Mouse (Mus musculus): ENCODE measurements around the gene Nmrk1. TPM values are rescaled to one million over a fixed set of nuclear protein-coding genes. Genes with fewer than 3 reads are reported as not detected.
A peak's percentile ranks its signal among the peaks of the same experiment; 100 is the strongest.

Nmrk1 gene
- polyA plus RNA-seq, 1 experiment from 2014 or later = 10.0 TPM

DNA sequence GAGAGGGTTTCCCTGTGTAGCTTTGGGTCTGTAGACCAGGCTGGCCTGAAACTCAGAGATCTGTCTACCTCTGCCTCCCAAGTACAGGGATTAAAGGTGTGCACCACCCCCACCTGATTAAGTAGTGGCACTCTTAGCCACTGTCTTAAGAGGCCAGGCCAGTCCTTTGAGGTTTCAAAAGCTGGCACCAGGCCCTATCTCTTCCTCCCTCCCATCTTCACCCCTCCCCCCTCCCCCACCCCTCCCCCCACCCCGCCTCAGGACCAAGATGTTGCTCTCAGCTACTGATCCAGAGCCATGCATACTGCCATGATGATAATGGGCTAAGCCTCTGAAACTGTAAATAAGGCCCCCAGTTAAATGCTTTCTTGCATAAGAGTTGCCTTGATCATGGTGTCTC, 27.6 kb downstream of the Nmrk1 start:
- no peak for ATAC-seq (ENCODE audit: low FRiP score, low read depth)
- no peaks in the 10 kb centered on the region for H3K9me3 ChIP-seq
- no peaks in the 10 kb centered on the region for H3K4me1 ChIP-seq (replicated peaks)
- no peak overlapping the region for H3K4me2 ChIP-seq
- no peak overlapping the region for H3K9ac ChIP-seq
- no peaks in the 10 kb centered on the region for H3K27me3 ChIP-seq
- WGBS = 50% methylated on average over 1 of the region's 1 CpGs
- no peak overlapping the region for H3K27ac ChIP-seq (replicated peaks)
- H3K36me3 ChIP-seq = no peaks in the 10 kb centered on the region
- H3K4me3 ChIP-seq = no peak overlapping the region

DNA sequence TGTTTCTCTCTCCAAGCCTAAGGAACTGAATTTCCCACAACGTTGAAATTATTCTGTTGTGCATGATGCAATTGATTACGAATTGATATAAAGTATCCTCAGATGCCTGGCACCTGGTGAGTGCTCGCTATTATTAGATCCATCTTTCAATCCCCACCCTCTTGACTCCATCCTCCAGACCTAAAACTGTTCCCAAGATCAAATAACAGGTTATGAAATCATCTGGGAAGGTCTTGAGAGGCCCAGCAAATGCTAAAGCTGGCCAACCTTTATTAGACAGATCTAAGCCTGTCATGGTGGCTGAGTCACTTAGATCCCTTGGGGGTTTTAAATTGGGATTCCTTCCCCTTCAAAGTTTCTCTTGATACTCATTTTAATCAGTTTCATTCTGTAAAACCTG, 28.7 kb downstream of the Nmrk1 start:
- H3K9ac ChIP-seq = no peak overlapping the region
- no peaks in the 10 kb centered on the region for H3K9me3 ChIP-seq
- no peaks in the 10 kb centered on the region for H3K4me1 ChIP-seq (replicated peaks)
- no peaks in the 10 kb centered on the region for H3K27me3 ChIP-seq
- no peak overlapping the region for H3K4me2 ChIP-seq
- WGBS = 85% methylated on average over 3 of the region's 3 CpGs
- H3K4me3 ChIP-seq = no peak overlapping the region
- no peak overlapping the region for H3K27ac ChIP-seq (replicated peaks)
- ATAC-seq (ENCODE audit: low FRiP score, low read depth) = no peak
- no peaks in the 10 kb centered on the region for H3K36me3 ChIP-seq

DNA sequence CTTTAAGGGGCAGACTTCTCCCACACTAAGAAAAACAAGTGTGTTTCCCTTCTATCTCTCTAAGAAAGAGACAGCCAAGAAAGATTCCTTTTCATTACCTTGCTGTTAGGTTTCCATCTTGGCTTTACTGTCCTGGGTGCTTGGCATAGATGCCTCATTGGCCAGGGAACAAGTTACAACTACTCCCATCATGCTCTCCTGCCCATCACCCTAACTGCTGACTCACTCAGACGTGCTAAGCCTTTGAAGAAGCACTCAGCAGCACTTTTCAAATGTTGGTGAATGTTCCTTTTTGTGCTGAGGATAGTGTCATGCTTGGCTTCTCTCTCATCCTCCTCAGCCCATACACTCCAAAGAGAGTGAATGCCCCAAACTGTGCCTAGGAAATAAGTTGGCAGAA, 29.9 kb downstream of the Nmrk1 start:
- Histone ChIP-seq H3K9me3 (no peaks in the 10 kb centered on the region), H3K36me3 (no peaks in the 10 kb centered on the region), H3K27ac (replicated peaks) (no peak overlapping the region), H3K4me1 (replicated peaks) (no peaks in the 10 kb centered on the region), H3K9ac (no peak overlapping the region), H3K27me3 (no peaks in the 10 kb centered on the region), H3K4me2 (no peak overlapping the region), H3K4me3 (no peak overlapping the region)
- no peak for ATAC-seq (ENCODE audit: low FRiP score, low read depth)
- 45% methylated on average over 1 of the region's 1 CpGs for WGBS

DNA sequence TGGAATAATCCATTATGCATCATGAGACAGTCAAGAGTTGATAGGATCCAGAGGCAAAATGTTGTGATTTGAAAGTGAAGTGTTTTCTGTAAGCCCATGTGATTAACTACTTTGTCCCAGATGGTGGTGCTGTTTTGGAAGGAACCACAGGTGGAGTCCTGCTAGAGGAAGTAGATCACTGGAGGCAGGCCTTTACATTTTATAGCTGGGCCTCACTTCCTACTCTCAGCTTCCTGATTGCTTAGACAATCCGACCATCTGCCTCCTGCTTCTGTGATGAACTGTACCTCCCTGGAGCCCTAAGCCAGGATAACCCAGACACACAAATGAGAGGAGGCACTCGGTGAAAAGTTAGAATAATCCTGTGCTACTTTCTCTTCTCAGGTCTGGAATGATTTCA, 32.2 kb downstream of the Nmrk1 start:
- Histone ChIP-seq H3K9me3 (no peaks in the 10 kb centered on the region), H3K9ac (no peak overlapping the region), H3K4me3 (no peak overlapping the region), H3K27ac (replicated peaks) (no peak overlapping the region), H3K27me3 (no peaks in the 10 kb centered on the region), H3K4me2 (no peak overlapping the region), H3K36me3 (no peaks in the 10 kb centered on the region), H3K4me1 (replicated peaks) (no peaks in the 10 kb centered on the region)
- WGBS = 78% methylated on average over 2 of the region's 2 CpGs
- no peak for ATAC-seq (ENCODE audit: low FRiP score, low read depth)

DNA sequence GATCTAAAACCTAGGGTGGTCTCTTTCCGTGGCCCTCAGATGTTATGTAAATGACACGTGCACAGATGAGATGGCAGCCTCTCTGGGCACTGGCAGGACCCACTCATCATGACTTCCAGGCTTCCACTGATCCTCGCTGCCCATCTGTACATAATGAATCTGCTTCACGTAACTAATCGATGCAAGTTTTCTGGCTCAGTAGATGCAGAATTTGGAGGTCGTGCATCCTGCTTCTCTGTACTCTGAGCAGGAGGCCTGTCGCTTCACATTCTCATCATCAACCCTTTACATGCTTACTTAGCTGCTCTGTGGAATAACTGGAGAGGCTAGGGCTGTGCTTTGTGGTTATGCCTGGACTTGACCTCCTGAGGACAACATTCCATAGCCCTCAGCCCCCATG, 35.2 kb downstream of the Nmrk1 start:
- H3K9ac ChIP-seq = no peak overlapping the region
- no peak for ATAC-seq (ENCODE audit: low FRiP score, low read depth)
- H3K9me3 ChIP-seq = no peaks in the 10 kb centered on the region
- H3K4me3 ChIP-seq = no peak overlapping the region
- no peak overlapping the region for H3K4me2 ChIP-seq
- peaks cover 9% of the 10 kb centered on the region for H3K4me1 ChIP-seq (replicated peaks)
- H3K36me3 ChIP-seq = no peaks in the 10 kb centered on the region
- H3K27me3 ChIP-seq = no peaks in the 10 kb centered on the region
- 77% methylated on average over 7 of the region's 7 CpGs for WGBS
- H3K27ac ChIP-seq (replicated peaks) = no peak overlapping the region

DNA sequence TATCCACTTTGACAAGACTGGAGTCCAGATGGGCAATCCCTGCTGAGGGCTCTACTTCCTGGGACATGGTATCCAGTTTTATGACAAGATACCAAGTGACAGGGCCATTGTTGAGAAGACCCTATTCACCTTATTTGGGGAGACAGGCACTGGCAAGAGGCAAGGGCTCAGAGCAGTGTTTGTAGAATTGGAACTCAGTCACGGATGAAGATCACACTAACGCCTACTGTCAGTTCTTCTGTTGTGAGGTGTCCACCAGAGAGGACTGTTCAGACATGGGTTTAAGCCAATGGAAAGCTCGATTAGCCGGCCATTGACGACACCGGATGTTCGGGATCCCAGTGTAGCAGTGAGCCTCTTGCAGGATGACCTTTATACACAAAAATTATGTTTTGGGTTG, 37.8 kb downstream of the Nmrk1 start:
- 91% methylated on average over 7 of the region's 7 CpGs for WGBS
- Histone ChIP-seq H3K27ac (replicated peaks) (no peak overlapping the region), H3K9ac (no peak overlapping the region), H3K27me3 (no peaks in the 10 kb centered on the region), H3K36me3 (no peaks in the 10 kb centered on the region), H3K4me1 (replicated peaks) (peaks cover 29% of the 10 kb centered on the region), H3K4me2 (no peak overlapping the region), H3K4me3 (no peak overlapping the region), H3K9me3 (no peaks in the 10 kb centered on the region)
- ATAC-seq (ENCODE audit: low FRiP score, low read depth) = no peak

DNA sequence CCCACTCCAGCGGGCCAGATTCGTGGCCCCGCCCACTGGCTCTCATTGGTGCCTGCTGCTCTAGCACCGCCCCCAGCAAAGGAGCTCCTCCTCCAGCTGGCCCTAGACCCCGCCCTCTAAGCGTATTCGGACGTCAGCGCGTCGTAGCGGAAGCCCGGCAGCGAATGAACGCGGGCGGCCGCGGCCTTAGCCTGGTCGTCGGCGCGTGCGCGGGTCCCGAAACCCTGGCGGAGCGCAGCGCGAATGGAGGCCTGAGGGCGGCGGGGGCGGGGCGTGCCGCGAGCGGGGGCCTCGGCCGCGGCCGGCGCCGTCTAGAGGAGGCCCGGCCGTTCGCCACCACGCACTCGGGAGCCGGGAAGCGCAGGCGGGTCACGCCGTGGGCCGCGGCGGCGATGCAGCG, 38.9 kb downstream of the Nmrk1 start, which contains the start of gene Carnmt1:
TSS of gene Carnmt1 (plus strand) at position 157 of the 400 bp plus-strand sequence.
- Histone ChIP-seq H3K9ac (peak within 1 kb of the TSS; percentile 91), H3K9me3 (no peaks in the 10 kb centered on the region), H3K27me3 (no peaks in the 10 kb centered on the region), H3K4me2 (peak within 1 kb of the TSS; percentile 75), H3K27ac (replicated peaks) (peak within 1 kb of the TSS; percentile 85), H3K36me3 (no peaks in the 10 kb centered on the region), H3K4me3 (peak within 1 kb of the TSS; percentile 94), H3K4me1 (replicated peaks) (peaks cover 29% of the 10 kb centered on the region)
- 0% methylated on average over 48 of the region's 58 CpGs for WGBS
- ATAC-seq (ENCODE audit: low FRiP score, low read depth) = peak; percentile 98

DNA sequence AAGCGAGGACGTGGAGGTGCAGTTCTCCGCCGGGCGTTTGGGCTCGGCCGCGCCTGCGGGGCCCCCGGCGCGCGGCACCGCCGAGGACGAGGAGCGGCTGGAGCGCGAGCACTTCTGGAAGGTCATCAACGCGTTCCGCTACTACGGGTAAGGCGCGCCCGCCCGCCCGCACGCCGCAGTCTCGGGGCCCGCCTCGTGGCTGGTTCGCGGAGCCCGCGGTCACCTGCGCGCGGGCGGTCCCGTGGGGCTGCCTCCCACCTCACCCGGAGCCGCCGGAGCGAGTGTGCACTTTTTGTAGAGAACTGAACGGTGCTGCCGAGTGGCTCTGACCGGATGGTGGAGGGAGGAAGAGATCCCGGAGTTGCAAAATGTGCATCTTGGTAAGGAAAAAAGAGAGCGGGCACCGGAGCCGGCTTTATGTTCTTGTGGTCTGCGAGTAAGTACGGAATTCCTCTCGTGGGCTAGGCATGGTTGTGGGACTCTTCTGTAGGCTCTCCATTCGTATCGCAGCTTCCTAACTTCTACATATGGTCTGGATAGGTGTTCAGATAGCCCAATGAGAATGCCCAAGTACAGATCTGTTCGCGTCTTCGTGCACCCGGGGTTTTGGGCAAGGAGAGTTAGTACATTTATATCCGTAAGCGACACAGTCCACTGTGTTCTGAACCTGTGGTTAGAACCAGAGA, 39.4 kb downstream of the Nmrk1 start:
- H3K9ac ChIP-seq = peak overlapping the region; percentile 91
- peak; percentile 1 for ATAC-seq (ENCODE audit: low FRiP score, low read depth)
- H3K27ac ChIP-seq (replicated peaks) = peak overlapping the region; percentile 85
- H3K27me3 ChIP-seq = no peaks in the 10 kb centered on the region
- H3K4me3 ChIP-seq = peak overlapping the region; percentile 94
- H3K36me3 ChIP-seq = no peaks in the 10 kb centered on the region
- H3K9me3 ChIP-seq = no peaks in the 10 kb centered on the region
- peak overlapping the region; percentile 75 for H3K4me2 ChIP-seq
- WGBS = under 1% methylated on average over 53 of the region's 64 CpGs
- peaks cover 29% of the 10 kb centered on the region for H3K4me1 ChIP-seq (replicated peaks)

DNA sequence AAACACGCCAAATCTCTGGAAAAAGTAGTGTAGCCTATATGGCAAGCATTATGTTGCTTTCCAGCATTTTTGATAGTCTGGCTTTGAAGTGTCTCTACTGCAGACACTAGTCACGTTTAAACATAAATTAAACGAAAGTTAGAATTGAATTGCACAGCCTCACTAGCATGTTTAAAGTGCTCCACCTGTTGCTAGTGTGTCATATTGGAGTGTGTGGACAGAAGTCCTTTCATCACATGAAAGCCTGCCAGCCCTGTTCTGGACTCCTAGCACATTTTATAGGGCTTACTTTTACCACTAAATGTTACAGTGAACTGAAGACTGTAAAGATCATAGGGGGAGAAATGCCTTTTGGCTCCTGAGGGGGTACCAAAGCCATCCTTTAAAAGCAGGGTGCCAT, 40.7 kb downstream of the Nmrk1 start:
- Histone ChIP-seq H3K27ac (replicated peaks) (no peak overlapping the region), H3K9me3 (no peaks in the 10 kb centered on the region), H3K36me3 (no peaks in the 10 kb centered on the region), H3K9ac (no peak overlapping the region), H3K4me2 (peak overlapping the region; percentile 75), H3K4me3 (peak overlapping the region; percentile 94), H3K27me3 (no peaks in the 10 kb centered on the region), H3K4me1 (replicated peaks) (peaks cover 29% of the 10 kb centered on the region)
- ATAC-seq (ENCODE audit: low FRiP score, low read depth) = no peak
- WGBS = 62% methylated on average over 3 of the region's 3 CpGs

DNA sequence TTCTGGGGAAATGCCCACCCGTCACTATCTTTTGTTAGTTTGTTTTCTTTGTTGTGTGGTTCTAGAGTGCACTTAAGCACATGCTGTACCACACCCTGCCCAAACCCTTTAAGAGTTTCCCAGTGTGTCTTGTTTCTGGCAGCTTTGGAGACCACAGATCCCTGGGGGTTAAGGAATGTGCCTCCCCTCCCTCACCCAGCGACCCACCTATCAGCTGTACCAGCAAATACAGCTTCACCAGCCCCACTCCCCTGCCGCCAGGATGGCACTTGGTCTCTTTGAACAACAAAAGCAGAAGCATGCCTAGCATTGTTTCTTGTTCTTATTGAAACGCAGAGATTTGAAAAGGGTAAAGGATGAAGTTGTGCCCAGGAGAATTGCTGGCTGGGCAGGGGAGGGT, 41.4 kb downstream of the Nmrk1 start:
- Histone ChIP-seq H3K4me2 (peak overlapping the region; percentile 75), H3K9ac (0 out of 2 replicates have a peak overlapping the region, but pooled peaks have one; percentile 31), H3K27me3 (no peaks in the 10 kb centered on the region), H3K4me1 (replicated peaks) (peaks cover 29% of the 10 kb centered on the region), H3K9me3 (no peaks in the 10 kb centered on the region), H3K27ac (replicated peaks) (no peak overlapping the region), H3K4me3 (peak overlapping the region; percentile 94), H3K36me3 (no peaks in the 10 kb centered on the region)
- no peak for ATAC-seq (ENCODE audit: low FRiP score, low read depth)
- WGBS = 9% methylated on average over 4 of the region's 4 CpGs

DNA sequence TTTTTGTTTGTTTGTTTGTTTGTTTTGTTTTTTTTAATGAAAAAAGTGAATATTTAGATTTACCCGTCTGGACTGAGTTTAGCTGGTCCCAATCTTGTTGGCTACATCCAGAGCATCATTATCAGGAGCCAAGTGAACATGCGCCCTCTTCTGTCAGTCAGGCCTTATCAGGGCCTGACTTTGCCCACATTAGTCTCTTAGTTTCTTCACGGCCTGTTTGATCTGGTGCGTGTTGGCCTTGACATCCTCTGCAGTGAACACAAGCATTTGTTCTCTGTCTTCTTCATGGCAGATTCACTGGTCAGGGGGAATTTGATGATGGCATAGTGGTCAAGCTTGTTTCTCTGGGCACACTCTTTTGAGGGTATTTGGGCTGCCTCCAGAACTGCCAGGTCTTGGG, 50.4 kb downstream of the Nmrk1 start:
- no peaks in the 10 kb centered on the region for H3K9me3 ChIP-seq
- H3K36me3 ChIP-seq = peaks cover 18% of the 10 kb centered on the region
- H3K27me3 ChIP-seq = no peaks in the 10 kb centered on the region
- no peak overlapping the region for H3K4me2 ChIP-seq
- no peak overlapping the region for H3K27ac ChIP-seq (replicated peaks)
- ATAC-seq (ENCODE audit: low FRiP score, low read depth) = no peak
- no peak overlapping the region for H3K4me3 ChIP-seq
- 73% methylated on average over 4 of the region's 4 CpGs for WGBS
- no peaks in the 10 kb centered on the region for H3K4me1 ChIP-seq (replicated peaks)
- no peak overlapping the region for H3K9ac ChIP-seq

DNA sequence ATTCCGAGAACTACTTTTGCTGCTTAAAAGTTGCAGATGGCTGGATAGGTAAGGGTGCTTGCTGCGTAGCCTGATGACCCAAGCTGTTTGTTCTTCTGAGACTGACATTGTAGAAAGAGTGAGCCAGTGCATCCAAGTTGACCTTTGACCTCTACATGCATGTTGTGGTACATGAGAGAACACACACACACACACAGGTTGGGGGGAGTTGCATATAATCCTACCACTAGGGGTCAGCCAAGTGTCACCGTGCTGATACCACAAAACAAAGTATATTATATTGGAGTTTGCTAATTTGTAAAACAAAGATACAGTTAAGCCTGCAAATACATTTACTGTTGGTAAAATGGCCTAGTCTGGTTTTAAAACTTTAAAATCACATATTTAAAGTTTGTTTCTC, 55.8 kb downstream of the Nmrk1 start:
- H3K4me1 ChIP-seq (replicated peaks) = no peaks in the 10 kb centered on the region
- ATAC-seq (ENCODE audit: low FRiP score, low read depth) = no peak
- no peak overlapping the region for H3K4me2 ChIP-seq
- no peak overlapping the region for H3K27ac ChIP-seq (replicated peaks)
- no peaks in the 10 kb centered on the region for H3K27me3 ChIP-seq
- no peaks in the 10 kb centered on the region for H3K9me3 ChIP-seq
- WGBS = 76% methylated on average over 3 of the region's 3 CpGs
- no peak overlapping the region for H3K9ac ChIP-seq
- H3K4me3 ChIP-seq = no peak overlapping the region
- H3K36me3 ChIP-seq = no peaks in the 10 kb centered on the region

DNA sequence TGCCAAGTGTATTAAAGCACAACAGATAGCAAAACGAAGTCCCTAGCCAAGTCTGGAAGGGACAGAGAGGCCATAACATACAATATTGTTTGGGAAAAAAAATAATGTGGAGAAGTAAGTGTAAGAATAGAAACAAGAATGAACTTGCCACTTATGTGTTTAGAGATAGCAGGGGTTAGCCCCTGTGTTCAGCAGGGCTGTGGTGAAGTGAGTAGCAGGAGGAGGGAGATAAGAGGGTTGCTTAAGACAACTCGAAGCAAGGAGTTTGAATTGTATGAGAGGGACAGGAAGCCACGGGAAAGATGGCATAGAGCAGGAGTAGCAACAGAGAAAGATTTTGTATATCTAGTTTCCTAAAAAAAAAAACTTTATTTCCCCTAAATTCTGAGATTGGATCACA, 60.4 kb downstream of the Nmrk1 start:
- Histone ChIP-seq H3K36me3 (peaks cover 10% of the 10 kb centered on the region), H3K4me3 (no peak overlapping the region), H3K27ac (replicated peaks) (no peak overlapping the region), H3K27me3 (no peaks in the 10 kb centered on the region), H3K9me3 (no peaks in the 10 kb centered on the region), H3K9ac (no peak overlapping the region), H3K4me2 (no peak overlapping the region), H3K4me1 (replicated peaks) (no peaks in the 10 kb centered on the region)
- ATAC-seq (ENCODE audit: low FRiP score, low read depth) = no peak
- WGBS = 89% methylated on average over 3 of the region's 3 CpGs
